Mouse (Mus musculus) kidney, embryonic 15.5 days (tissue): ENCODE results near the gene Slc9a3r1. TPM values are rescaled to one million over a fixed set of nuclear protein-coding genes. Genes with fewer than 3 reads are reported as not detected.

Experiments
- ATAC-seq: fragments of 200-750 bp; cut with Nextera tagmentation; replicated peaks from 2 replicates; pipeline ENCODE4 v1.8.0; 2017; ENCODE audit warnings: moderate TSS enrichment; ENCODE audit not compliant: low FRiP score
- H3K27ac ChIP-seq: fragments of 300-500 bp; sonication (generic); 2 replicates; pipeline ENCODE4 v1.5.1; 2015; ENCODE audit warnings: mild to moderate bottlenecking, inconsistent platforms
- H3K27me3 ChIP-seq: fragments of 300-500 bp; sonication (generic); 2 replicates; pipeline ENCODE4 v1.6.1; 2015; ENCODE audit warnings: inconsistent platforms
- H3K36me3 ChIP-seq: fragments of 300-500 bp; sonication (generic); 2 replicates; pipeline ENCODE4 v1.6.1; 2015; ENCODE audit warnings: inconsistent platforms
- H3K4me1 ChIP-seq: fragments of 300-500 bp; sonication (generic); 2 replicates; pipeline ENCODE4 v1.6.1; 2015; ENCODE audit warnings: inconsistent platforms
- H3K4me2 ChIP-seq: fragments of 300-500 bp; sonication (generic); 2 replicates; pipeline ENCODE4 v1.6.1; 2015; ENCODE audit warnings: moderate library complexity, mild to moderate bottlenecking, inconsistent platforms
- H3K4me3 ChIP-seq: fragments of 300-500 bp; sonication (generic); replicated peaks from 2 replicates; pipeline ENCODE4 v1.5.1; 2015; ENCODE audit warnings: mild to moderate bottlenecking, inconsistent platforms
- H3K9ac ChIP-seq: fragments of 300-500 bp; sonication (generic); 2 replicates; pipeline ENCODE4 v1.6.1; 2015; ENCODE audit warnings: mild to moderate bottlenecking, inconsistent platforms
- H3K9me3 ChIP-seq: fragments of 300-500 bp; sonication (generic); replicated peaks from 2 replicates; pipeline ENCODE4 v1.6.1; 2016; ENCODE audit warnings: inconsistent platforms
- WGBS: fragments of 180-500 bp; shearing (Covaris S2); methylation state at CpG from one replicate; pipeline ENCODE4 v1.1.7; 2015; ENCODE audit warnings: mixed read lengths; 5-methylcytosine and 5-hydroxymethylcytosine counted together
- polyA plus RNA-seq: library from polyadenylated mRNA; unstranded; fragments of >200 nt; fragmentation: Nextera tagmentation; extraction: Ambion mirVana; gene quantifications from 2 replicates; pipeline ENCODE4 v1.2.1, GENCODE M21; 2015

The Slc9a3r1 gene
- polyA plus RNA-seq, 1 experiment from 2014 or later = 127 TPM

DNA sequence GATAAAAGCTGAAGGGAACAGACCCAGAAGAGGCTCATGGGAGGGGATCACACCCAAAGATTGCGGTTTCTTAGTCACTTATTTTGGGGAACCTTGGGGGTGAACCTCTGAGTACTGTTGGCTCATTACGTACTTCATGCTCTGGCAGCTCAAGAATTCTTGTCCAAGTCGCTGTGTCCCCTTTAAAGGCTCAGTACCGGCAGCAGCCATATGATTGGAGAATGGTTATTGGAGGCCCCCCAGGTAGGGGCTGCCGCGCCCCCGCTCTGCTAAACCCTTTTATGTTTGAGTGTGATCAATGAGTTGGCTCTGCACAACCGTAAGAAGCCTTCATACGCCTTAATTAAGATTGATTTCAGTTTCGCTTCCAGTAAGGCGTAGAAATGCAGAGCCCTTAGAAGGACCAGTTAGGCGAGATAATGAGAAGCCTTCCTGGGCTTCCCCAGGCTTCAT is 35.8 kb downstream of the Slc9a3r1 start:
- WGBS = 54% methylated on average over 12 of the region's 12 CpGs
- no peak for ATAC-seq
- no peak overlapping the region for H3K4me3 ChIP-seq

DNA sequence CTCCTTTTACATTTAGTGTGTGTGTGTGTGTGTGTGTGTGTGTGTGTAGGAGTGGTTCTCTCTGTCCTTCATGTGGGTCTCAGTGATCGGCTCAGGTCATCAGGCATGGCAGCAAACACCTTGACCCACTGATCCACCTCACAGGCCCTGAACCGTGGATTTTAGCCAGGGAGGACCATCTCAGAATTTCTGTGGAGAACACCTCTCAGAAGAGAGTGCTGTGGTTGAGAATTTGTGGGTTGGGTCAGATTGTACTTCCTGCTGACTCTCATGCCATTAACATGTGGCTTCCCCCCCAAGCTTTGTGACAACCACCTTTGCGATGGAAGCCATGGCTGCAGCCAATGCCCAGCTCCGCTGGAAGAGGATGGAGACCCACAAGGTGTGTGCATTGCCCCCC is 37.4 kb downstream of the Slc9a3r1 start:
- ATAC-seq = no peak

More for the DNA sequence above, 35.8 kb downstream of the Slc9a3r1 start:
- no peaks in the 10 kb centered on the region for H3K9me3 ChIP-seq
- 0 out of 2 replicates have a peak, but pooled peaks cover 2% of the 10 kb centered on the region for H3K27me3 ChIP-seq
- peaks cover 26% of the 10 kb centered on the region; the same call in 1 of the 2 replicates for H3K36me3 ChIP-seq
- H3K27ac ChIP-seq = no peak overlapping the region
- H3K4me2 ChIP-seq = no peak overlapping the region
- H3K9ac ChIP-seq = no peak overlapping the region
- no peaks in the 10 kb centered on the region for H3K4me1 ChIP-seq

GRCm38 (mm10) chr11:115202316-115202715 is 39.2 kb downstream of the Slc9a3r1 start:
- H3K4me3 ChIP-seq = no peak overlapping the region
- peaks cover 7% of the 10 kb centered on the region; the same call in 1 of the 2 replicates for H3K27me3 ChIP-seq
- H3K9me3 ChIP-seq = no peaks in the 10 kb centered on the region
- WGBS = 17% methylated on average over 12 of the region's 12 CpGs
- no peak overlapping the region for H3K27ac ChIP-seq
- H3K9ac ChIP-seq = no peak overlapping the region
- peaks cover 50% of the 10 kb centered on the region for H3K36me3 ChIP-seq
- H3K4me2 ChIP-seq = no peak overlapping the region
- no peaks in the 10 kb centered on the region for H3K4me1 ChIP-seq
- ATAC-seq = peak; percentile 63

More for the DNA sequence above, 37.4 kb downstream of the Slc9a3r1 start:
- Histone ChIP-seq H3K4me1 (no peaks in the 10 kb centered on the region), H3K4me3 (no peak overlapping the region), H3K36me3 (peaks cover 36% of the 10 kb centered on the region), H3K4me2 (no peak overlapping the region), H3K9me3 (no peaks in the 10 kb centered on the region), H3K27ac (no peak overlapping the region), H3K9ac (no peak overlapping the region), H3K27me3 (0 out of 2 replicates have a peak, but pooled peaks cover 2% of the 10 kb centered on the region)
- 79% methylated on average over 4 of the region's 4 CpGs for WGBS

DNA sequence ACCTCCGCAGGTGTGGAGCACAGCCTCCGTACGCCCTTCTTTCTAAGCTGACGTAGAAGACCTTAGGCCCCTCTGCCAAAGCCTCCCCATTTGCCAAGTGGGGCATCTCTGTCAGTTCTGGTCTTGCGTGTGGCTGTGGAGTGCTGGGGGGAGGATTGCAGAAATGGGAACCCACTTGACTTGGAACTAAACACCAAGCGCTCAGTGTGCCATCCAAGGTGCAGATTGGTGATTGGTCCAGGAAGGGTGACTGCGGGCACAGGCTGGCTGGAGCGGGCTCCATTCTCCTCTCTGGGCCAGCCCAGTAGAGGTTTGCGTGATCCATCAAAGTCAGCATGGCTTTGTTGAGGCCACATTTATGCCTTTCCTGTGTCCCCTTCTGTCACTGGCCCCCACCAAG is 39.6 kb downstream of the Slc9a3r1 start:
- no peak overlapping the region for H3K4me2 ChIP-seq
- H3K4me1 ChIP-seq = no peaks in the 10 kb centered on the region
- no peak for ATAC-seq
- H3K27me3 ChIP-seq = peaks cover 7% of the 10 kb centered on the region; the same call in 1 of the 2 replicates
- no peak overlapping the region for H3K4me3 ChIP-seq
- H3K9me3 ChIP-seq = no peaks in the 10 kb centered on the region
- WGBS = 95% methylated on average over 9 of the region's 9 CpGs
- H3K27ac ChIP-seq = no peak overlapping the region
- no peak overlapping the region for H3K9ac ChIP-seq
- H3K36me3 ChIP-seq = peaks cover 47% of the 10 kb centered on the region

DNA sequence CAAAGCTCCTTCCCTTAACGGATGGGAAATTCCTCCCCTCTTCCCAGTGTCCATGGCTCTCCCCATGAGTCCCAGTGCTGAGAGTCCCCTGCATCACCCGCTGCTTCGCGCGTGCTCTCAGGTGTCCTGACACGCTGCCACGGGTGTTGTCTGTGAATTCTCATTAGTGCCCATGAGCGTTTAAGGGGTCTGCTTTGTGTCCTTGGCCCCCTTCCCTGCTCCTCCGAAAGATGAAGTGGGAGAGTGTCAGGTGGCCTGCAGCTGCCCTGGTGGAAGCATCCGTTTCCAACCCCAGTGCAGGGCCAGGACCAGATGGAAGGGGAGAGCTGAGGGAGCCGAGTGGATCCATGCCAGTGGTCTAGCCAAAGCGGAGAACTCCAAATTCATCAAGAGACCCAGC is 45.0 kb downstream of the Slc9a3r1 start:
- Histone ChIP-seq H3K9ac (no peak overlapping the region), H3K9me3 (no peaks in the 10 kb centered on the region), H3K27me3 (peaks cover 7% of the 10 kb centered on the region; the same call in 1 of the 2 replicates), H3K4me2 (no peak overlapping the region), H3K36me3 (peaks cover 40% of the 10 kb centered on the region), H3K27ac (no peak overlapping the region), H3K4me1 (peaks cover 10% of the 10 kb centered on the region), H3K4me3 (no peak overlapping the region)
- ATAC-seq = no peak
- 78% methylated on average over 12 of the region's 12 CpGs for WGBS

DNA sequence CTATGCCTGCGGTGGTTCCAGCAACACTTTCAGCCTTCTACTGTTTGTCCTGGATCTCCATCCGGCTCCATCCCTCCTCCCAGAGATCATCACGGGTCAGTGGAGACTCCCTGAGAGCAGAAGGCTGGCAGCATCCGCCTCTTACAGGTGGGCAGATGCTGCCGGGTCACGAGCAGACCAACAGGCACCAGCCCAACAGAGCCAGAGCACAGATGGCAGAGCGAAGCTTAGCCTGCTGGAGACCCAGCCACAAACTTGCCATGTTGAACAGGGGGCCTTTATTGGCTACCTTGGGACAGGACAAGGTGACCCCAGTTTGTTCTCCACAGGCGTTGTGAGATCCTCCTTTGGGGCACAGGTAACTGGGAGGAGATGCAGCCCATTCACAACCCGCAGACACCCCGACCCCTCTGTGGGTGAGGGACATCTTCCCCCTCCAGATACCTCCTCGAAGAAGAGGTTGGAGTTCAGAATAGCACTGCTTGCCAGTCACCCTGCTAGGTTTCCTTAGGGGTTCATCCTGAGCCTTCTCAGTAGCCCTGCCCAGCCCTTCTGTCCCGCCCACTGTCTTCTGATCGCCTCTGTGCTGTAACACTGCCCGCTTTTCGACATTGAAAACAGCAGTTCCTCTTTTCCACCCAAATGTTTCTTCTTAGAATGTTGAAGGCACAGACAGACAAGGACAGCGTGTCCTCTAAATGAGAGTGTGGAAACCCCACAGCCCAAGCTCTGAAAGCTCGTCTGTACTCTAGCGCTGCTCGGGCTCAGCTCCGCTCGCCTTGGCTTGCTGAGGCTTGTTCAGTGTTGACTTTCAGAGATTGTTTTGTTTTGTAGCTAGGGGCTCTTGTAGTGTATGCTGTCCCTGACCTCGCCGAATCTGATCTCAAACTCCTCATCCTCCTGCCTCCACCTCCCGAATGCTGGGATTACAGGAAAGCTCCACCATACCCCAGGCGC is 45.9 kb downstream of the Slc9a3r1 start:
- no peak overlapping the region for H3K4me2 ChIP-seq
- no peak overlapping the region for H3K27ac ChIP-seq
- 75% methylated on average over 25 of the region's 25 CpGs for WGBS
- H3K4me1 ChIP-seq = peaks cover 16% of the 10 kb centered on the region
- no peaks in the 10 kb centered on the region for H3K9me3 ChIP-seq
- H3K36me3 ChIP-seq = peaks cover 40% of the 10 kb centered on the region
- no peak for ATAC-seq
- no peak overlapping the region for H3K9ac ChIP-seq
- H3K4me3 ChIP-seq = no peak overlapping the region
- peaks cover 5% of the 10 kb centered on the region; the same call in 1 of the 2 replicates for H3K27me3 ChIP-seq

DNA sequence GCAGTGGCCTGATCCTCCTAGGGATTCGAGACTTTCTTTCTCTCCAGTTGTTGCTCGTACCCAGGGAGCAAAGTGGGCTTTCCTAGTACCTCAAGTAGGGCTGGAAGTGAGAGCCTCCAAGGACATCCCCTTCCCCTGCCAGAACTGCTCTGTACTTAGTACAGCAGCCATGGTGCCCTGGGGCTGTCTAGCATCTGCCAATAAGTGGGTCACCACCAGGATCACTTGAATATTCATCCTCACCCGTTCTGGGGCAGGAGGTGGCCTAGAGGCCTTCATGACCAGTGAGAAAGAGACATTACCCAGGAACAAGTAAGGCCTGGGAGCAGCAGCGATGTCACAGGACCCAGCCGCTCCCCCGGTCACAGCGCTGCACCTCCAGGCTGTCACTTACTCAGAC is 46.8 kb downstream of the Slc9a3r1 start:
- WGBS = 80% methylated on average over 7 of the region's 7 CpGs
- no peak overlapping the region for H3K4me3 ChIP-seq
- no peak for ATAC-seq

DNA sequence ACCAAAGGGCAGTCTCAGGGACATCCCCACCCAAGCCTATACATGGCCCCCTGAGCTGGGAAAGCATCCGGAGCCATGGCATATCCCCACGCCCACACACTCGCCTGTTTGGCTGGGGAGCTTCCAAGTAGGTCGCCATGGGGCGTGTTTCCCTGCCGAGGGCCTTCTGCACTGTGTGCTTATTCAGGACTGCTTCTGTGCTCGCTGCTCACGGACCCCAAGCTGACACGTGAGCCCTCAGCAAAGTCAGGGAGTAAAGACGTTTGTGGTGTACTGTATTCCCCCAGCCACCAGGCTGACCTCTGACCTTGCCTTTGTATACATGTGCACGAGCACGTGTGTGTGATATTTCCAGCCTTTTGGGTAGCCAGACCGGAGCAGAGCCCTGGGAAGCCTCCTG is 49.0 kb downstream of the Slc9a3r1 start:
- Histone ChIP-seq H3K4me3 (no peak overlapping the region), H3K27me3 (no peaks in the 10 kb centered on the region), H3K9ac (no peak overlapping the region), H3K36me3 (peaks cover 16% of the 10 kb centered on the region; the same call in 1 of the 2 replicates), H3K9me3 (no peaks in the 10 kb centered on the region), H3K4me1 (peaks cover 19% of the 10 kb centered on the region), H3K27ac (no peak overlapping the region), H3K4me2 (no peak overlapping the region)
- 31% methylated on average over 13 of the region's 13 CpGs for WGBS
- ATAC-seq = no peak; the same call in 1 of the 2 replicates

More for the DNA sequence above, 46.8 kb downstream of the Slc9a3r1 start:
- Histone ChIP-seq H3K27me3 (peaks cover 5% of the 10 kb centered on the region; the same call in 1 of the 2 replicates), H3K9ac (no peak overlapping the region), H3K9me3 (no peaks in the 10 kb centered on the region), H3K27ac (no peak overlapping the region), H3K4me2 (no peak overlapping the region), H3K4me1 (peaks cover 16% of the 10 kb centered on the region), H3K36me3 (peaks cover 37% of the 10 kb centered on the region)

GRCm38 (mm10) chr11:115215123-115215522 is 52.0 kb downstream of the Slc9a3r1 start:
- Histone ChIP-seq H3K4me3 (no peak overlapping the region), H3K9me3 (no peaks in the 10 kb centered on the region), H3K27me3 (0 out of 2 replicates have a peak, but pooled peaks cover 3% of the 10 kb centered on the region), H3K4me2 (no peak overlapping the region), H3K9ac (no peak overlapping the region), H3K4me1 (peaks cover 39% of the 10 kb centered on the region), H3K36me3 (no peaks in the 10 kb centered on the region), H3K27ac (no peak overlapping the region)
- peak; percentile 49; the same call in 1 of the 2 replicates for ATAC-seq
- 33% methylated on average over 5 of the region's 5 CpGs for WGBS

GRCm38 (mm10) chr11:115217439-115218410 is 54.6 kb downstream of the Slc9a3r1 start:
- H3K27me3 ChIP-seq = peaks cover 6% of the 10 kb centered on the region; the same call in 1 of the 2 replicates
- H3K4me2 ChIP-seq = no peak overlapping the region
- H3K4me1 ChIP-seq = peaks cover 45% of the 10 kb centered on the region
- no peak overlapping the region for H3K9ac ChIP-seq
- no peaks in the 10 kb centered on the region for H3K9me3 ChIP-seq
- WGBS = 59% methylated on average over 18 of the region's 18 CpGs
- ATAC-seq = no peak
- H3K27ac ChIP-seq = no peak overlapping the region
- no peak overlapping the region for H3K4me3 ChIP-seq
- H3K36me3 ChIP-seq = no peaks in the 10 kb centered on the region

- Histone ChIP-seq H3K27me3 (peaks cover 21% of the 10 kb centered on the region), H3K4me1 (peaks cover 46% of the 10 kb centered on the region), H3K4me3 (no peak overlapping the region), H3K9me3 (no peaks in the 10 kb centered on the region), H3K27ac (no peak overlapping the region), H3K9ac (no peak overlapping the region), H3K36me3 (no peaks in the 10 kb centered on the region), H3K4me2 (no peak overlapping the region)
- WGBS = 48% methylated on average over 9 of the region's 9 CpGs
- no peak for ATAC-seq
Observed at GRCm38 (mm10) chr11:115219263-115219662, 56.1 kb downstream of the Slc9a3r1 start.
